Mouse (Mus musculus): Measurements from ENCODE around the gene Rgs7.

Rgs7 gene

GRCm38 (mm10) chr1:175025781-175026309 is 466.5 kb downstream of the Rgs7 start:
- DNase-seq: no peak

GRCm38 (mm10) chr1:175024136-175024535 is 468.2 kb downstream of the Rgs7 start:
- no peak for DNase-seq

Data from layer of hippocampus, adult 9-11 months (tissue).